Mouse (Mus musculus): ENCODE results near the gene Fam136a. TPM values are rescaled to one million over a fixed set of nuclear protein-coding genes. Genes with fewer than 3 reads are reported as not detected.
A peak's percentile ranks its signal among the peaks of the same experiment; 100 is the strongest.

Gene Fam136a
- polyA plus RNA-seq (2014; fragmentation: Nextera tagmentation; extraction: Ambion mirVana), result 162 and 167 TPM in 2 replicates

GRCm38 (mm10) chr6:86365371-86366124 is at the start of gene Fam136a:
Fam136a (plus strand) TSS chr6:86365646.
- H3K36me3 ChIP-seq (ENCODE audit: control insufficient read depth, insufficient read depth, low read length), result peaks cover 20% of the 10 kb centered on the region; the same call in 1 of the 2 replicates
- H3K4me1 ChIP-seq (replicated peaks; ENCODE audit: control insufficient read depth, insufficient read depth, low read length), result peaks cover 9% of the 10 kb centered on the region
- H3K9ac ChIP-seq (ENCODE audit: low read length), result peak within 1 kb of the TSS; percentile 86
- WGBS, result under 1% methylated on average over 73 of the region's 76 CpGs
- peak within 1 kb of the TSS; percentile 82 for H3K27ac ChIP-seq (ENCODE audit: low read depth)
- H3K27me3 ChIP-seq (replicated peaks; ENCODE audit: control insufficient read depth, insufficient read depth, low read length), result no peaks in the 10 kb centered on the region
- no peaks in the 10 kb centered on the region for H3K9me3 ChIP-seq (ENCODE audit: control insufficient read depth, low read length)
- peak within 1 kb of the TSS; percentile 84 for H3K4me2 ChIP-seq (ENCODE audit: low read length)
- ATAC-seq (replicated peaks; ENCODE audit: low FRiP score, low TSS enrichment, low read depth) (peak; percentile 96), DNase-seq (ENCODE audit: low spot score) (peak; percentile 97)
- peak within 1 kb of the TSS; percentile 70 for H3K4me3 ChIP-seq (ENCODE audit: low read depth, low read length)

- no peaks in the 10 kb centered on the region for H3K27me3 ChIP-seq (replicated peaks; ENCODE audit: control insufficient read depth, insufficient read depth, low read length)
- H3K4me2 ChIP-seq (ENCODE audit: low read length), result no peak overlapping the region
- no peak for ATAC-seq (replicated peaks; ENCODE audit: low FRiP score, low TSS enrichment, low read depth)
- H3K9ac ChIP-seq (ENCODE audit: low read length), result no peak overlapping the region
- 52% methylated on average over 1 of the region's 1 CpGs for WGBS
- no peak for DNase-seq (ENCODE audit: low spot score)
- no peak overlapping the region for H3K4me3 ChIP-seq (ENCODE audit: low read depth, low read length)
- no peak overlapping the region for H3K27ac ChIP-seq (ENCODE audit: low read depth)
- no peaks in the 10 kb centered on the region for H3K9me3 ChIP-seq (ENCODE audit: control insufficient read depth, low read length)
- H3K4me1 ChIP-seq (replicated peaks; ENCODE audit: control insufficient read depth, insufficient read depth, low read length), result no peaks in the 10 kb centered on the region
- H3K36me3 ChIP-seq (ENCODE audit: control insufficient read depth, insufficient read depth, low read length), result no peaks in the 10 kb centered on the region
Measured at GRCm38 (mm10) chr6:86317066-86317465, 48.4 kb upstream of the Fam136a start.

GRCm38 (mm10) chr6:86318855-86319254 is 46.6 kb upstream of the Fam136a start:
- Histone ChIP-seq H3K27ac (ENCODE audit: low read depth) (no peak overlapping the region), H3K36me3 (ENCODE audit: control insufficient read depth, insufficient read depth, low read length) (no peaks in the 10 kb centered on the region), H3K9ac (ENCODE audit: low read length) (no peak overlapping the region), H3K27me3 (replicated peaks; ENCODE audit: control insufficient read depth, insufficient read depth, low read length) (no peaks in the 10 kb centered on the region), H3K9me3 (ENCODE audit: control insufficient read depth, low read length) (no peaks in the 10 kb centered on the region), H3K4me2 (ENCODE audit: low read length) (no peak overlapping the region), H3K4me1 (replicated peaks; ENCODE audit: control insufficient read depth, insufficient read depth, low read length) (no peaks in the 10 kb centered on the region), H3K4me3 (ENCODE audit: low read depth, low read length) (no peak overlapping the region)
- ATAC-seq (replicated peaks; ENCODE audit: low FRiP score, low TSS enrichment, low read depth) (peak; percentile 66), DNase-seq (ENCODE audit: low spot score) (no peak)
- 48% methylated on average over 4 of the region's 4 CpGs for WGBS

- no peak overlapping the region for H3K4me2 ChIP-seq (ENCODE audit: low read length)
- no peaks in the 10 kb centered on the region for H3K27me3 ChIP-seq (replicated peaks; ENCODE audit: control insufficient read depth, insufficient read depth, low read length)
- H3K4me1 ChIP-seq (replicated peaks; ENCODE audit: control insufficient read depth, insufficient read depth, low read length), result no peaks in the 10 kb centered on the region
- H3K36me3 ChIP-seq (ENCODE audit: control insufficient read depth, insufficient read depth, low read length), result no peaks in the 10 kb centered on the region
- 80% methylated on average over 5 of the region's 5 CpGs for WGBS
- DNase-seq (ENCODE audit: low spot score) (no peak), ATAC-seq (replicated peaks; ENCODE audit: low FRiP score, low TSS enrichment, low read depth) (no peak)
- no peak overlapping the region for H3K9ac ChIP-seq (ENCODE audit: low read length)
- H3K27ac ChIP-seq (ENCODE audit: low read depth), result no peak overlapping the region
- no peak overlapping the region for H3K4me3 ChIP-seq (ENCODE audit: low read depth, low read length)
- no peaks in the 10 kb centered on the region for H3K9me3 ChIP-seq (ENCODE audit: control insufficient read depth, low read length)
Measured at GRCm38 (mm10) chr6:86322031-86322563, 43.3 kb upstream of the Fam136a start.

GRCm38 (mm10) chr6:86322991-86323390 is 42.5 kb upstream of the Fam136a start:
- ATAC-seq (replicated peaks; ENCODE audit: low FRiP score, low TSS enrichment, low read depth) (no peak), DNase-seq (ENCODE audit: low spot score) (no peak)
- no peak overlapping the region for H3K9ac ChIP-seq (ENCODE audit: low read length)
- no peaks in the 10 kb centered on the region for H3K9me3 ChIP-seq (ENCODE audit: control insufficient read depth, low read length)
- WGBS, result 94% methylated on average over 9 of the region's 9 CpGs
- no peaks in the 10 kb centered on the region for H3K36me3 ChIP-seq (ENCODE audit: control insufficient read depth, insufficient read depth, low read length)
- H3K27me3 ChIP-seq (replicated peaks; ENCODE audit: control insufficient read depth, insufficient read depth, low read length), result no peaks in the 10 kb centered on the region
- no peak overlapping the region for H3K4me3 ChIP-seq (ENCODE audit: low read depth, low read length)
- no peaks in the 10 kb centered on the region for H3K4me1 ChIP-seq (replicated peaks; ENCODE audit: control insufficient read depth, insufficient read depth, low read length)
- H3K27ac ChIP-seq (ENCODE audit: low read depth), result no peak overlapping the region
- no peak overlapping the region for H3K4me2 ChIP-seq (ENCODE audit: low read length)

- no peak for ATAC-seq (replicated peaks; ENCODE audit: low FRiP score, low TSS enrichment, low read depth)
- H3K36me3 ChIP-seq (ENCODE audit: control insufficient read depth, insufficient read depth, low read length), result no peaks in the 10 kb centered on the region
- no peak overlapping the region for H3K4me2 ChIP-seq (ENCODE audit: low read length)
- WGBS, result 82% methylated on average over 3 of the region's 3 CpGs
- no peak overlapping the region for H3K4me3 ChIP-seq (ENCODE audit: low read depth, low read length)
- no peaks in the 10 kb centered on the region for H3K9me3 ChIP-seq (ENCODE audit: control insufficient read depth, low read length)
- no peak overlapping the region for H3K9ac ChIP-seq (ENCODE audit: low read length)
- no peak for DNase-seq (ENCODE audit: low spot score)
- H3K27ac ChIP-seq (ENCODE audit: low read depth), result no peak overlapping the region
- no peaks in the 10 kb centered on the region for H3K27me3 ChIP-seq (replicated peaks; ENCODE audit: control insufficient read depth, insufficient read depth, low read length)
- H3K4me1 ChIP-seq (replicated peaks; ENCODE audit: control insufficient read depth, insufficient read depth, low read length), result no peaks in the 10 kb centered on the region
Measured at GRCm38 (mm10) chr6:86324400-86324799, 41.0 kb upstream of the Fam136a start.

GRCm38 (mm10) chr6:86325646-86326045 is 39.8 kb upstream of the Fam136a start:
- Histone ChIP-seq H3K4me2 (ENCODE audit: low read length) (no peak overlapping the region), H3K4me3 (ENCODE audit: low read depth, low read length) (no peak overlapping the region), H3K27ac (ENCODE audit: low read depth) (no peak overlapping the region), H3K4me1 (replicated peaks; ENCODE audit: control insufficient read depth, insufficient read depth, low read length) (no peaks in the 10 kb centered on the region), H3K36me3 (ENCODE audit: control insufficient read depth, insufficient read depth, low read length) (no peaks in the 10 kb centered on the region), H3K27me3 (replicated peaks; ENCODE audit: control insufficient read depth, insufficient read depth, low read length) (no peaks in the 10 kb centered on the region), H3K9me3 (ENCODE audit: control insufficient read depth, low read length) (no peaks in the 10 kb centered on the region), H3K9ac (ENCODE audit: low read length) (no peak overlapping the region)
- WGBS, result 86% methylated on average over 5 of the region's 5 CpGs
- DNase-seq (ENCODE audit: low spot score) (no peak), ATAC-seq (replicated peaks; ENCODE audit: low FRiP score, low TSS enrichment, low read depth) (no peak)

GRCm38 (mm10) chr6:86326866-86327265 is 38.6 kb upstream of the Fam136a start:
- H3K4me1 ChIP-seq (replicated peaks; ENCODE audit: control insufficient read depth, insufficient read depth, low read length), result no peaks in the 10 kb centered on the region
- no peak overlapping the region for H3K27ac ChIP-seq (ENCODE audit: low read depth)
- no peaks in the 10 kb centered on the region for H3K36me3 ChIP-seq (ENCODE audit: control insufficient read depth, insufficient read depth, low read length)
- WGBS, result 86% methylated on average over 18 of the region's 18 CpGs
- no peak overlapping the region for H3K4me3 ChIP-seq (ENCODE audit: low read depth, low read length)
- ATAC-seq (replicated peaks; ENCODE audit: low FRiP score, low TSS enrichment, low read depth) (no peak), DNase-seq (ENCODE audit: low spot score) (no peak)
- H3K4me2 ChIP-seq (ENCODE audit: low read length), result no peak overlapping the region
- no peaks in the 10 kb centered on the region for H3K27me3 ChIP-seq (replicated peaks; ENCODE audit: control insufficient read depth, insufficient read depth, low read length)
- no peak overlapping the region for H3K9ac ChIP-seq (ENCODE audit: low read length)
- no peaks in the 10 kb centered on the region for H3K9me3 ChIP-seq (ENCODE audit: control insufficient read depth, low read length)

GRCm38 (mm10) chr6:86328369-86328768 is 37.1 kb upstream of the Fam136a start:
- Histone ChIP-seq H3K27ac (ENCODE audit: low read depth) (no peak overlapping the region), H3K4me2 (ENCODE audit: low read length) (no peak overlapping the region), H3K4me3 (ENCODE audit: low read depth, low read length) (no peak overlapping the region), H3K4me1 (replicated peaks; ENCODE audit: control insufficient read depth, insufficient read depth, low read length) (no peaks in the 10 kb centered on the region), H3K27me3 (replicated peaks; ENCODE audit: control insufficient read depth, insufficient read depth, low read length) (no peaks in the 10 kb centered on the region), H3K9me3 (ENCODE audit: control insufficient read depth, low read length) (no peaks in the 10 kb centered on the region), H3K36me3 (ENCODE audit: control insufficient read depth, insufficient read depth, low read length) (no peaks in the 10 kb centered on the region), H3K9ac (ENCODE audit: low read length) (no peak overlapping the region)
- ATAC-seq (replicated peaks; ENCODE audit: low FRiP score, low TSS enrichment, low read depth) (no peak), DNase-seq (ENCODE audit: low spot score) (no peak)
- 64% methylated on average over 3 of the region's 3 CpGs for WGBS
